Mouse (Mus musculus) stomach, embryonic 14.5 days (tissue): ENCODE measurements around the gene Scyl1. TPM values are rescaled to one million over a fixed set of nuclear protein-coding genes. Genes with fewer than 3 reads are reported as not detected.
"Not testable (repeated sequence)": the region's sequence is repeated elsewhere in the genome, so short reads cannot be mapped to it uniquely, and the experiment has no call there.

Experiments
- ATAC-seq: fragments of 200-750 bp; cut with Nextera tagmentation; 2 replicates; pipeline ENCODE4 v1.8.0; 2017; ENCODE audit warnings: low read depth, moderate TSS enrichment; ENCODE audit not compliant: insufficient number of reproducible peaks, insufficient read depth, low FRiP score
- H3K27ac ChIP-seq: fragments of 300-500 bp; sonication (generic); 2 replicates; pipeline ENCODE4 v1.5.1; 2014; ENCODE audit warnings: mild to moderate bottlenecking, low read length, moderate library complexity, mixed read lengths
- H3K27me3 ChIP-seq: fragments of 300-500 bp; sonication (generic); 2 replicates; pipeline ENCODE4 v1.6.1; 2014; ENCODE audit warnings: low read length, control low read depth, mixed read lengths; ENCODE audit not compliant: control insufficient read depth, insufficient read depth
- H3K36me3 ChIP-seq: fragments of 300-500 bp; sonication (generic); 2 replicates; pipeline ENCODE4 v1.6.1; 2014; ENCODE audit warnings: mild to moderate bottlenecking, control low read depth, low read length, moderate library complexity, mixed read lengths; ENCODE audit not compliant: control insufficient read depth, insufficient read depth
- H3K4me1 ChIP-seq: fragments of 300-500 bp; sonication (generic); 2 replicates; pipeline ENCODE4 v1.6.1; 2014; ENCODE audit warnings: low read length, control low read depth, mixed read lengths; ENCODE audit not compliant: control insufficient read depth, insufficient read depth
- H3K4me2 ChIP-seq: fragments of 300-500 bp; sonication (generic); replicated peaks from 2 replicates; pipeline ENCODE4 v1.6.1; 2014; ENCODE audit warnings: low read depth, low read length, control low read depth
- H3K4me3 ChIP-seq: fragments of 300-500 bp; sonication (generic); 2 replicates; pipeline ENCODE4 v1.5.1; 2014; ENCODE audit warnings: low read depth, low read length, control low read depth
- H3K9ac ChIP-seq: fragments of 300-500 bp; sonication (generic); replicated peaks from 2 replicates; pipeline ENCODE4 v1.6.1; 2014; ENCODE audit warnings: low read depth, mild to moderate bottlenecking, control low read depth, low read length, moderate library complexity, mixed read lengths
- H3K9me3 ChIP-seq: fragments of 300-500 bp; sonication (generic); 2 replicates; pipeline ENCODE4 v1.6.1; 2016; ENCODE audit warnings: low read depth, low read length, control low read depth; ENCODE audit not compliant: control insufficient read depth
- WGBS: fragments of 180-500 bp; shearing (Covaris S2); extraction: QIAGEN DNeasy Blood & Tissue Kit; methylation state at CpG from one replicate; pipeline ENCODE4 v1.1.7; 2014; 5-methylcytosine and 5-hydroxymethylcytosine counted together
- polyA plus RNA-seq: library from polyadenylated mRNA; unstranded; fragments of >200 nt; fragmentation: Nextera tagmentation; extraction: Ambion mirVana; gene quantifications from 2 replicates; pipeline ENCODE4 v1.2.1, GENCODE M21; 2014

Scyl1 gene
- polyA plus RNA-seq, result 67.6 and 72.1 TPM in 2 replicates

GRCm38 (mm10) chr19:5770925-5771860 is at the start of gene Scyl1:
Gene Scyl1 (minus strand): TSS chr19:5771419.
- peak within 1 kb of the TSS; percentile 86 for H3K4me2 ChIP-seq
- H3K9me3 ChIP-seq, result no peaks in the 10 kb centered on the region
- peak within 1 kb of the TSS; percentile 58 for H3K27ac ChIP-seq
- peak; percentile 98 for ATAC-seq
- H3K4me1 ChIP-seq, result peaks cover 13% of the 10 kb centered on the region; the same call in 1 of the 2 replicates
- peak within 1 kb of the TSS; percentile 82 for H3K9ac ChIP-seq
- no peaks in the 10 kb centered on the region for H3K27me3 ChIP-seq
- under 1% methylated on average over 64 of the region's 64 CpGs for WGBS
- H3K36me3 ChIP-seq, result peaks cover 30% of the 10 kb centered on the region
- H3K4me3 ChIP-seq, result peak within 1 kb of the TSS; percentile 75

GRCm38 (mm10) chr19:5819549-5819948 is 48.3 kb upstream of the Scyl1 start:
- Histone ChIP-seq H3K4me1 (peaks cover 23% of the 10 kb centered on the region), H3K36me3 (no peaks in the 10 kb centered on the region), H3K4me2 (no peak overlapping the region), H3K27me3 (no peaks in the 10 kb centered on the region), H3K27ac (no peak overlapping the region), H3K9me3 (no peaks in the 10 kb centered on the region), H3K4me3 (no peak overlapping the region), H3K9ac (no peak overlapping the region)
- ATAC-seq, result no peak
- WGBS, result 45% methylated on average over 12 of the region's 12 CpGs

GRCm38 (mm10) chr19:5818590-5818977 is 47.4 kb upstream of the Scyl1 start:
- ATAC-seq, result no peak; the same call in 1 of the 2 replicates
- Histone ChIP-seq H3K4me3 (no peak overlapping the region), H3K4me2 (no peak overlapping the region), H3K36me3 (no peaks in the 10 kb centered on the region), H3K27me3 (no peaks in the 10 kb centered on the region), H3K4me1 (peaks cover 18% of the 10 kb centered on the region), H3K27ac (no peak overlapping the region), H3K9ac (no peak overlapping the region), H3K9me3 (no peaks in the 10 kb centered on the region)
- 65% methylated on average over 6 of the region's 6 CpGs for WGBS

GRCm38 (mm10) chr19:5817703-5818589 is 46.7 kb upstream of the Scyl1 start:
- H3K9me3 ChIP-seq, result no peaks in the 10 kb centered on the region
- H3K27ac ChIP-seq, result peak overlapping the region; percentile 70; the same call in 1 of the 2 replicates
- H3K4me1 ChIP-seq, result peaks cover 13% of the 10 kb centered on the region
- H3K27me3 ChIP-seq, result no peaks in the 10 kb centered on the region
- 23% methylated on average over 21 of the region's 21 CpGs for WGBS
- ATAC-seq, result peak; percentile 77
- H3K36me3 ChIP-seq, result no peaks in the 10 kb centered on the region
- H3K9ac ChIP-seq, result no peak overlapping the region
- H3K4me3 ChIP-seq, result peak overlapping the region; percentile 7; the same call in 1 of the 2 replicates
- peak overlapping the region; percentile 36 for H3K4me2 ChIP-seq

GRCm38 (mm10) chr19:5815928-5816327 is 44.7 kb upstream of the Scyl1 start:
- Histone ChIP-seq H3K9me3 (no peaks in the 10 kb centered on the region), H3K36me3 (no peaks in the 10 kb centered on the region), H3K27me3 (no peaks in the 10 kb centered on the region), H3K4me3 (no peak overlapping the region), H3K4me2 (no peak overlapping the region), H3K27ac (no peak overlapping the region), H3K9ac (no peak overlapping the region), H3K4me1 (peaks cover 19% of the 10 kb centered on the region)
- ATAC-seq, result no peak
- WGBS, result 60% methylated on average over 4 of the region's 4 CpGs

GRCm38 (mm10) chr19:5815010-5815409 is 43.8 kb upstream of the Scyl1 start:
- H3K27ac ChIP-seq, result no peak overlapping the region
- H3K4me3 ChIP-seq, result no peak overlapping the region
- H3K27me3 ChIP-seq, result no peaks in the 10 kb centered on the region
- H3K4me1 ChIP-seq, result peaks cover 28% of the 10 kb centered on the region
- ATAC-seq, result no peak
- no peak overlapping the region for H3K9ac ChIP-seq
- no peaks in the 10 kb centered on the region for H3K9me3 ChIP-seq
- WGBS, result 66% methylated on average over 7 of the region's 7 CpGs
- H3K4me2 ChIP-seq, result no peak overlapping the region
- no peaks in the 10 kb centered on the region for H3K36me3 ChIP-seq

- WGBS, result 45% methylated on average over 1 of the region's 1 CpGs
- not testable (repeated sequence) for H3K9ac ChIP-seq
- peaks cover 35% of the 10 kb centered on the region for H3K4me1 ChIP-seq
Measured at GRCm38 (mm10) chr19:5814048-5814447, 42.8 kb upstream of the Scyl1 start.

GRCm38 (mm10) chr19:5813567-5813966 is 42.3 kb upstream of the Scyl1 start:
- Histone ChIP-seq H3K4me1 (peaks cover 40% of the 10 kb centered on the region), H3K27me3 (no peaks in the 10 kb centered on the region), H3K4me2 (no peak overlapping the region), H3K9ac (no peak overlapping the region), H3K9me3 (no peaks in the 10 kb centered on the region), H3K36me3 (no peaks in the 10 kb centered on the region), H3K4me3 (no peak overlapping the region), H3K27ac (no peak overlapping the region)
- no peak for ATAC-seq
- WGBS, result 93% methylated on average over 3 of the region's 3 CpGs

More at GRCm38 (mm10) chr19:5814048-5814447, 42.8 kb upstream of the Scyl1 start:
- not testable (repeated sequence) for H3K9me3 ChIP-seq, H3K4me2 ChIP-seq, H3K4me3 ChIP-seq, H3K27ac ChIP-seq, ATAC-seq, H3K27me3 ChIP-seq, H3K36me3 ChIP-seq
